Mouse (Mus musculus): ENCODE measurements at regions not wholly inside any gene's neighbourhood (a gene's known extent, or its start where the extent isn't known, plus 50 kb on each side); places are given as distances from the start of the nearest gene placed in this dataset.
A peak's percentile ranks its signal among the peaks of the same experiment; 100 is the strongest.

- DNase-seq (ENCODE audit: low spot score in 2 of 2): no peak
These were observed 446.7 kb upstream of the Dph6 start for GRCm38 (mm10) chr2:115101501-115101900.

DNA sequence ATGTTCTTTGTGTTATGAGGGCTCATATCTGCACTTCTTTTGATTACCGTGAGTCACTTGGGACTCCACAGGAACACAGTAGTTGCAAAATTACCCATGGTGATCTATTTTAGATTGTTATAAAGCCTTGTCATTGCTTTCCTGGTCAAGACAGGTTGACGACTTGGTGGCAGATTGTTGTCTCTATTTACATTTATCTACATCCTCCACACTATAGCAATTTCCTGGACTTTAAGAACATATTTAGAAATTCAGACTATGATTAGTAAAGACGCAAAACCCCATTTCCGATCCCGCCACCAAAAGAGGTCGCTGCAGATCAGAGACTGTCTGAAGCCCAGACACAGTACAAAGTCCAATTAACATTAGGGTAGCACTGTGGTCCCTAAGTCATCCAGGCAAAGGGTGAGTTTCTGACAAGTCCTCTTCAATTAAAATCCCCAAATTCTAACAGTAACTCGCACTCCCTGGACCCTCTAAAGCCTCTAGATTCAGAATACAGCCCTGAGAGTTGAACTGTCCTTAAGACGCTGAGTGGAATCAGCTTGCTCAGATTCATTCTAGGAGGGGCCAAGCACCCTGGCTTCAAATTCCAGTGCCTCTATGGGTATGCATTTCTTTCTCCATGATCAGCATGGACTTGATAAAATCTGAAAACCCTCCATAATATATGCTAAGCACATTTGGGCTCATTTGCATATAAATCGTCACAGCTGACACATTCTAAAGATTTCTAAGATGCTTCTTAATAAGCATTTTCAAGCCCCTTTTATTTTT is 461.9 kb upstream of the BC052040 start:
- no peak for DNase-seq (ENCODE audit: low spot score in 2 of 2)

DNA sequence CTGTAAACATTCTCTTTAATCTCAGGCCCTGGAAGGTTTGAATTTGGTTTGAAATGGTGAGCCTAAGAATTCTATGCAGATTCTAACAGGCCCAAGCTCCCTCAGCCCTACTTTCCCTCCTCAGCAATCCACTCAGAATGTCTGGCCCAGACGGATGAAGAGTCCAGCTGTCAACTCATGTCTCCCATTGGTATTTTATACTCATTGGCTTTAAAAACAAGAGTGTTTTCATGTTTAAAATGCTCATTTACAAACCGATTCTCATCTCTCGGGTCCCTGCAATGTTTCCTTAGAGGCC is 461.4 kb upstream of the BC052040 start:
- DNase-seq (ENCODE audit: low spot score in 2 of 2): no peak

DNA sequence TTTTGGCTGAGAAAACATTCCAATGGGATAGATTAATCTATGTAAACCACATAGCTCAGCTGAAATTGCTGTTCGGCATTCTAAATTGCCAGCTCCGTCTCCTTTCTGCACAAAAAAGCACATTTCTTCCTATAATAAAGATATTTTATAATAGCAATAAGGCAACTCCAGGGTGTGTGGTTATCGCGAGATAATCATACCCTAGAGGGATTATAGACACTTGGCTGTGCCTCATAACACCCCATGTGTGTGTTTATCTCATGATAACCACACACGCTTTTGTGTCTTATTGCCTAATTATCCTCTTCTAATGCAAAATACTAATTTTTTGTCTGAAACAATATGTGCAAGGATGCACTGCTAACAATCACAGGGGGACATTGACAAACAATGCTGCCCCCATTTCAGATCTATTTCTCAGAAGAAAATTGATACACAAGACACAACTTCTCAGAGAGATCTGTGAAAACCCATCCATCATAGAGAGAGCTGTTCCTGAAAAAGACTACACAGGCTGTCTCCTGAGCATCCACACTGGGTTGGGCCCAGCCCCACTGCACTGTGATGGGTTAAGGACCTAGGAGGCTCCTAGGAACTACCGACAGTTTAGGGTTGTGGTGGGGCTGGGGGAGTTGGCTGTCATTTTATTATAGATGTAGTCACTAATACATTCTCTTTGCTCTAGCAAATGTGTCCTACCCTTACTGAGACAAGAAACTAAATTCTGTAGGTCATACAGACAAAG is 454.7 kb upstream of the BC052040 start:
- no peak for DNase-seq (ENCODE audit: low spot score in 2 of 2)

DNA sequence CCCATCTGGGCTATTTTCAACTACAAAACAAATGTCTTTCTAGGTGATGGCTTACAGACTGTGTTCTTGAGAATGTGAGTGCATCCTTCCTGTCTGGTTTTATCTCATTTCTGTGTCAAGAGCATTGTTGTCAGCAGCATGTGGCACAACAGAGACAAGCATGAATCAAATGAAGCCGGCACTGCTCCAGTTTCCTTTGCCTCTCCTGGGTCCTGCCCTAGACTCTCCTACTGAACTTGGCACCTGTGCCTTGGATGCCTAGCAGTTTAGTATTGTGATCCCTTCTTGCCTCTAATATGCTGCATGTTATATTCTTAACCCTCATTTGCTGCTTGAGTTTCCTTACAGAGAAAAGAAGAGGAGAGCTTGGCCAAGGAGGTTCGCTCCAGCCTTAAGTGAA is 449.8 kb upstream of the BC052040 start:
- DNase-seq (ENCODE audit: low spot score in 2 of 2): no peak

DNA sequence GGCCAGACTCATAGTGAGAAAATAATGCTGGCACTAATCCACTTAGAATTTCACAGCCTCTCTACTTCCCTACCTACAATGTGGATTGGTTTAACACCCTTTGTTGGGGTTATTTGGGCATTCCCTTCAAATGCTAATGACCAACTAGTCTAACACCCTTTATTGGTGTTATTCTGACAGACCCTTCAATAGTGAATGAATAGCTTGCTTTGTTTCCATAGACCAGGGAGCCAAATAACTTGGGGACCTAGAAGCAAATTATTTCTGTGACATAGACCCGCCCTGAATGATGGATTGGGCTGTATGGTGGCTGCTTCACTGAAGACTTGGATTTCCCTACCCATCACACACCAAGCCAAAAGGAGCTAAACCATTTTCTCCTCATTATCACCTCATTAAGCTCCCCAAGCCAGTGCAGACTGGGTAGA is 449.3 kb upstream of the BC052040 start:
- DNase-seq (ENCODE audit: low spot score in 2 of 2): no peak

DNA sequence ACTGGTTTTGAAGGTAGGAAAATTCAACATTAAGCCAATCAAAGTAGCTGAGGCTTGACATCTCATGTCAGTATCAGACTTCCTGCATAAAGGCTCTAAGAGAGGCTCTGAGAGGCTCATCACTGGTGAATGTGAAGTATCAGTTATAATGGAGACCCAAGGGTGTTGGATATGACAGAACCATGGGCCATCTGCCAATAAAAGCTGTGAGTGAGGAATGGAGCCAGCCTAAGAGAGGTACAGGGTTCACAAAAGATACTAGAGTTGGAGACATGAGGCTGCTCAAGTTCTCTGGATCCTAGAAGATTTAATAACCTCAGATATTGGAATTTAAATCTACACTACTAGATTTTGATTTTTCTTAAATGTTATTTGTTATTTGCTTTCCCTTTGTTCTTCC is 440.1 kb upstream of the BC052040 start:
- DNase-seq (ENCODE audit: low spot score in 2 of 2): no peak

DNA sequence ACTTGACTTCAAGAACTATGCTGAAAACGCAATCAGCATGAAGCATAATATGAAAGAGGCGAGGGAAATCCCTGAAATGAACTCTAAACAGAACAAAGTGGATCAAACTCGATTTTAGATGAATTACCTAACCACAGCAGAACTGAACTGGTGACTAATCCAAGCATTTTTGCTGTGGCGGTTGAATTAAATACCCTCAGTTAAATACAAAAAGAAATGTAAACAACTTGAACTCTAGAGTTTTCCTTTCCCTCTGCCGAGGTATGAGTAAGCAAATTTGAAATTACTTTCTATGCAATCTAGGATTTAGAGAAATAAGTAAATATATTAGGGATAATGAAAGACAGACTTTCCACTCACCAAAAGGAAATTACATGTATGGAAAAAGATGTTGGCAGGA is 409.4 kb upstream of the BC052040 start:
- DNase-seq (ENCODE audit: low spot score in 2 of 2): no peak

GRCm38 (mm10) chr2:115177076-115177475 is 404.4 kb upstream of the BC052040 start:
- DNase-seq (ENCODE audit: low spot score in 2 of 2): no peak

DNA sequence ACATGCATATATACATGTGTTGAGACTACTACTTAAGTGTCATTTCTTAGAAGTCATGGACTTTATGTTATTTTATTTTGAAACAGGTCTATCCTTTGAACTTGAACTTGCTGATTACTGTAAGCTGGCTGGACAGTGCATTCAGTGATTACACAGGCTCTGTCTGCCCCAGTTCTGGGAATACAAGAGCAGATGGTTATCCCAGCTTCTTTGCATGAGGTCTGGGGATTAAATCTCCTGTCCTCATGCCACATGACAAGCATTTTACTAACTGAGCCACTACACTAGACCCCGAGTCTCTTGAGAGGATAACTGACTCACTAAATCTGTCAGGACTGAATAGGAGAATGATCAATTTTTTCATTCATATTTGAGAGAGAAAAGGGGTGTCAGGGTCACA is 403.6 kb upstream of the BC052040 start:
- no peak for DNase-seq (ENCODE audit: low spot score in 2 of 2)

DNA sequence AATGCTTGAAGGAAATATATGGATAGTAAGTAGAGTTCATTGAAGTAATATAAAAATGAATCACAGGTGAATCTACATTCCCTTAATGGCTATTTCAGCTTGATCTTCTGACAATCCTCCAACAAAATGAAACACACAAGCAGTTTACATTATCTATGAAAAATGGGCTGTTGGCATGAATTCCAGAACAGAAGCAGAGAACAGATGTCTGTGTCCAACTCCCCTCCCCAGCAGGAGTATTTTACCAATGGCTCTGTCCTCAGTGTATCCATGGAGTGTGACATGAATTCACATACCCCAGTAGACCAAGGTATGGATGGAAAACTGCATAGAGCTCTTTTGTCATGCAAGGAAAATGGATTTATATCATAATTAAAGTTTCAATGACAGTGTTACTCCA is 370.3 kb upstream of the BC052040 start:
- peak in 1 of 2 experiments; percentile 38 for DNase-seq (ENCODE audit: low spot score in 2 of 2)

- DNase-seq (ENCODE audit: low spot score in 2 of 2): no peak
These were observed 368.1 kb upstream of the BC052040 start for GRCm38 (mm10) chr2:115213181-115213970.

- DNase-seq (ENCODE audit: low spot score in 2 of 2): no peak
These were observed 367.2 kb upstream of the BC052040 start for GRCm38 (mm10) chr2:115214292-115214691.

DNA sequence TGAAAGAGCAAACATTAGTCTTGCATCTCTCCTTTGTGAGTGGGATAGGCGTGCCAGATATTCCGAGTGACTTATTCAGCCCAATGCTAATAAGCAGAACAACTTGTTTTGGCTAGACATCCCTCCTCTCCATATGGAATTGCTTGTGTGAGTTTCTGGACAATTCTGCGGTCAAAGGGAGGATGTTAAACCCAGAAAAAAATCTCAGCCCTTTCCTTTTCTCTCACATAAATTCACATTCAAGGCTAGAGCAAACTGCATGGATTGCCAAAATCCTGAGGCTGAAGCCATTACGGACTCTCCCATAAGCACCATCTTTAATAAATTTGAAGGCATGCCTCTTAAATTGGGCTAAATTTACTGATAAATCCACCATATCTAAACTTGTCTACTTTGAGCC is 351.5 kb upstream of the BC052040 start:
- DNase-seq (ENCODE audit: low spot score in 2 of 2): no peak

GRCm38 (mm10) chr2:115247673-115248072 is 333.8 kb upstream of the BC052040 start:
- no peak for DNase-seq (ENCODE audit: low spot score in 2 of 2)

- no peak for DNase-seq (ENCODE audit: low spot score in 2 of 2)
These were observed 331.3 kb upstream of the BC052040 start for GRCm38 (mm10) chr2:115250019-115250807.

DNA sequence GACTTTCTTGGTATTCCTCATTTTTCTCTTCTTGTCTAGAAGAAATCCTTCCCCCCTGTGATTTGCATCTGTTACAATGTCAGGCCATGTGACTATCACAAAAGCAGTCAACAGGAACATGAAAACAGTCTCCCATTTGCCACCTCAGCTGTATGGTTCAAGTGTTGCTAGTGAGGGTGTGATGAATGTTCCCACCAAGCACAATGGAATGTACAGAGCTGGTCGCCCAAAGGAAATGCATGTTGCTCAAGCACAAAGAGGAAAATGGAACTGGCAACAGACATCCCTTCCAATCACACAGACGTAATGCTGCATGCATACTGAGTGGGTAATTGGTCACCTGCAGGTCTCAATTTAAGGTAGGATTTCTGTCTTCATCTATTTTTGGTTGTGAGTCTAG is 324.1 kb upstream of the BC052040 start:
- DNase-seq (ENCODE audit: low spot score in 2 of 2): no peak

GRCm38 (mm10) chr2:115268247-115268646 is 313.3 kb upstream of the BC052040 start:
- DNase-seq (ENCODE audit: low spot score in 2 of 2): no peak

GRCm38 (mm10) chr2:115277421-115277820 is 304.1 kb upstream of the BC052040 start:
- peak; percentile 2 to 33 for DNase-seq (ENCODE audit: low spot score in 2 of 2)

DNA sequence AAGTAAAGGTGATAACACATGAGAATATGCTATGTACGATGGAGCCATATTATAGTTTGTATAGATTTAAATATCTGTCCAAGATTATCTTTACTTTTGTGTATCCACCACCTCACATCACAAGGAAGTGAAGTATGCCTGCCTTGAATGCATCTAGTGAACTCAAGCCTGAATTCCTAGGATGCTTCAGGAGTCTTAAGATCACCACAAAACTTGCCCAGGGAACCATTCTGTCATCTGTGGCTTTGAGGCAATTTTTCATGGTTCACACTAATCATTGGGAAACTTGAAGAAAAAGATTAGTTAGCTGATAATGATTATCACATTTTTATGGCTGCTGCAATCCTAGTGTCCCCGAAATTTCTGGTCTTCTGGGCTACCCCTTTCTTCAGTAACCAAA is 288.5 kb upstream of the BC052040 start:
- DNase-seq (ENCODE audit: low spot score in 2 of 2): no peak

DNA sequence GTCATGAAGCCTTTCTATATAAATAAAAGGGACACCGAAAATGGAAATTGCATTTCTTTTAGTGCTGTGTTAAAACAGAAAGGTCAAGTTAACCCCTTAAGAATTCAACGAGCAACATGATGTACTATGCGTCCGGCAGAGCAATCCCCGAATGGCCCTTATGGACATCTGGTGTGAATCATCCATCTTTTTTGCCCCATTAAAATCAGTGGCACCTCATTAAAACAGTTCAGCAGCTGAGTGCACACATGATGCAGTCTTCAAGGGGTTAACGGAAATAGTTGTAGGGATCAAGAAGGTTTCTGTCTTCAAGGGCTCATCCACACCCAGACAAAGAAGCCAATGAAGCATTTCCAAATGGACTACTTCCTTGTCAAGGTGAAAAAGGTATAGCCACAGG is 284.1 kb upstream of the BC052040 start:
- DNase-seq (ENCODE audit: low spot score in 2 of 2): no peak

All from layer of hippocampus, adult 18-20 months (tissue).